Mouse (Mus musculus): Measurements from ENCODE around the gene Cypt14. TPM values are rescaled to one million over a fixed set of nuclear protein-coding genes. Genes with fewer than 3 reads are reported as not detected.
"Not testable (repeated sequence)": the region's sequence is repeated elsewhere in the genome, so short reads cannot be mapped to it uniquely, and the experiment has no call there.

The Cypt14 gene
- not detected for total RNA-seq (2021)
- long read RNA-seq, experiment 1, result 0 reads
- long read RNA-seq, experiment 2, result 0 reads

DNA sequence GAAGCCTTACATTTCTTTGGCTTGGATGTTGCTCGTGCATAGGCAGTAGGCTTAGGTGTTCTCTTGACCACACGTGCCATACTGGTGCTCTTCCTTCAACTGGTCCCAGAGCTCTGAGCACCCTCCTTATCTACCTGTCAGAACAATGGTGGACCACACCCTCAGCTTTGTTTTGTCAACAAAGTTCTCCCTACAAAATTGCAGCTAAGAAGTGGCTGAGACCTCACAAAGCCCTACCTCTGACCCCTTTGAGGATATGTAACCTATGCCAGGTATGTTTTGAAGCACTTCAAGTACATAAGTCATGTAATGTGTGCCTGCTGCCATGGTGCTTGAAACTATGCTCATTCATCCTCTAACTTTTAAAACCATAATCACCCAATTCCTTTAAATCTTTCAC lies at the start of gene Cypt14:
TSS of gene Cypt14 (minus strand) at position 101 of the 400 bp plus-strand sequence.
- intact Hi-C loops (cut with DNase I); DNase-seq: not testable (repeated sequence)
